Mouse (Mus musculus) hindbrain, embryonic 11.5 days (tissue): ENCODE results near the gene Slc4a1. TPM values are rescaled to one million over a fixed set of nuclear protein-coding genes. Genes with fewer than 3 reads are reported as not detected.

Experiments used
- ATAC-seq: fragments of 200-750 bp; cut with Nextera tagmentation; 2 replicates; pipeline ENCODE4 v1.8.0; 2017; ENCODE audit warnings: mild to moderate bottlenecking, moderate TSS enrichment, moderate library complexity; ENCODE audit not compliant: low FRiP score
- DNase-seq: peaks from one replicate; pipeline ENCODE4 v3.0.0-alpha.2; 2015; ENCODE audit warnings: low spot score
- H3K27ac ChIP-seq: fragments of 300-500 bp; sonication (generic); 2 replicates; pipeline ENCODE4 v1.5.1; 2014; ENCODE audit warnings: mild to moderate bottlenecking, low read depth, low read length
- H3K27me3 ChIP-seq: fragments of 300-500 bp; sonication (generic); 2 replicates; pipeline ENCODE4 v1.6.1; 2014; ENCODE audit warnings: mild to moderate bottlenecking, low read length, moderate library complexity, mixed read lengths; ENCODE audit not compliant: control insufficient read depth, insufficient read depth
- H3K36me3 ChIP-seq: fragments of 300-500 bp; sonication (generic); 2 replicates; pipeline ENCODE4 v1.6.1; 2014; ENCODE audit warnings: mild to moderate bottlenecking, low read length, moderate library complexity, mixed read lengths; ENCODE audit not compliant: control insufficient read depth, insufficient read depth
- H3K4me1 ChIP-seq: fragments of 300-500 bp; sonication (generic); replicated peaks from 2 replicates; pipeline ENCODE4 v1.6.1; 2014; ENCODE audit warnings: low read length, mixed read lengths; ENCODE audit not compliant: control insufficient read depth, insufficient read depth
- H3K4me2 ChIP-seq: fragments of 300-500 bp; sonication (generic); replicated peaks from 2 replicates; pipeline ENCODE4 v1.6.1; 2014; ENCODE audit warnings: mild to moderate bottlenecking, low read depth, low read length
- H3K4me3 ChIP-seq: fragments of 300-500 bp; sonication (generic); 2 replicates; pipeline ENCODE4 v1.5.1; 2014; ENCODE audit warnings: low read depth, low read length
- H3K9ac ChIP-seq: fragments of 300-500 bp; sonication (generic); 2 replicates; pipeline ENCODE4 v1.6.1; 2014; ENCODE audit warnings: low read depth, low read length
- H3K9me3 ChIP-seq: fragments of 300-500 bp; sonication (generic); 2 replicates; pipeline ENCODE4 v1.6.1; 2016; ENCODE audit warnings: low read length; ENCODE audit not compliant: control insufficient read depth
- WGBS: fragments of 180-500 bp; shearing (Covaris S2); extraction: QIAGEN DNeasy Blood & Tissue Kit; methylation state at CpG from one replicate; pipeline ENCODE4 v1.1.7; 2014; 5-methylcytosine and 5-hydroxymethylcytosine counted together
- polyA plus RNA-seq: library from polyadenylated mRNA; unstranded; fragments of >200 nt; fragmentation: Nextera tagmentation; extraction: Ambion mirVana; gene quantifications from 2 replicates; pipeline ENCODE4 v1.2.1, GENCODE M21; 2014

Slc4a1 gene
- polyA plus RNA-seq, 1 experiment from 2014 or later, result 25.8 TPM

- H3K36me3 ChIP-seq, result no peaks in the 10 kb centered on the region
- no peaks in the 10 kb centered on the region for H3K4me1 ChIP-seq
- no peaks in the 10 kb centered on the region for H3K27me3 ChIP-seq
- WGBS, result 71% methylated on average over 4 of the region's 4 CpGs
- no peak overlapping the region for H3K4me2 ChIP-seq
- H3K9me3 ChIP-seq, result no peaks in the 10 kb centered on the region
- no peak overlapping the region for H3K4me3 ChIP-seq
- H3K9ac ChIP-seq, result no peak overlapping the region
- H3K27ac ChIP-seq, result no peak overlapping the region
- DNase-seq (no peak), ATAC-seq (no peak)
These were observed 32.0 kb downstream of the Slc4a1 start for GRCm38 (mm10) chr11:102334010-102334409.

- H3K4me1 ChIP-seq, result no peaks in the 10 kb centered on the region
- H3K27me3 ChIP-seq, result no peaks in the 10 kb centered on the region
- no peaks in the 10 kb centered on the region for H3K9me3 ChIP-seq
- H3K36me3 ChIP-seq, result no peaks in the 10 kb centered on the region
- no peak for ATAC-seq
- H3K4me3 ChIP-seq, result no peak overlapping the region
- no peak overlapping the region for H3K9ac ChIP-seq
- no peak overlapping the region for H3K4me2 ChIP-seq
- H3K27ac ChIP-seq, result no peak overlapping the region
- DNase-seq, result no peak
These were observed 32.9 kb downstream of the Slc4a1 start for GRCm38 (mm10) chr11:102333061-102333460.

- H3K4me2 ChIP-seq, result no peak overlapping the region
- WGBS, result 53% methylated on average over 4 of the region's 4 CpGs
- no peak overlapping the region for H3K9ac ChIP-seq
- ATAC-seq (no peak), DNase-seq (no peak)
- no peak overlapping the region for H3K4me3 ChIP-seq
- H3K9me3 ChIP-seq, result no peaks in the 10 kb centered on the region
- H3K27ac ChIP-seq, result no peak overlapping the region
- no peaks in the 10 kb centered on the region for H3K27me3 ChIP-seq
- H3K4me1 ChIP-seq, result no peaks in the 10 kb centered on the region
- H3K36me3 ChIP-seq, result no peaks in the 10 kb centered on the region
These were observed 34.2 kb downstream of the Slc4a1 start for GRCm38 (mm10) chr11:102331806-102332205.

- H3K9me3 ChIP-seq, result no peaks in the 10 kb centered on the region
- H3K27ac ChIP-seq, result no peak overlapping the region
- no peaks in the 10 kb centered on the region for H3K36me3 ChIP-seq
- H3K4me2 ChIP-seq, result no peak overlapping the region
- no peaks in the 10 kb centered on the region for H3K27me3 ChIP-seq
- DNase-seq (no peak), ATAC-seq (no peak)
- 87% methylated on average over 3 of the region's 3 CpGs for WGBS
- H3K9ac ChIP-seq, result no peak overlapping the region
- no peaks in the 10 kb centered on the region for H3K4me1 ChIP-seq
- H3K4me3 ChIP-seq, result no peak overlapping the region
These were observed 36.0 kb downstream of the Slc4a1 start for GRCm38 (mm10) chr11:102330039-102330438.

- Histone ChIP-seq H3K27me3 (no peaks in the 10 kb centered on the region), H3K4me2 (no peak overlapping the region), H3K4me1 (no peaks in the 10 kb centered on the region), H3K36me3 (no peaks in the 10 kb centered on the region), H3K9me3 (no peaks in the 10 kb centered on the region), H3K9ac (no peak overlapping the region), H3K27ac (no peak overlapping the region), H3K4me3 (no peak overlapping the region)
- ATAC-seq (no peak), DNase-seq (no peak)
These were observed 36.5 kb downstream of the Slc4a1 start for GRCm38 (mm10) chr11:102329518-102329917.

DNA sequence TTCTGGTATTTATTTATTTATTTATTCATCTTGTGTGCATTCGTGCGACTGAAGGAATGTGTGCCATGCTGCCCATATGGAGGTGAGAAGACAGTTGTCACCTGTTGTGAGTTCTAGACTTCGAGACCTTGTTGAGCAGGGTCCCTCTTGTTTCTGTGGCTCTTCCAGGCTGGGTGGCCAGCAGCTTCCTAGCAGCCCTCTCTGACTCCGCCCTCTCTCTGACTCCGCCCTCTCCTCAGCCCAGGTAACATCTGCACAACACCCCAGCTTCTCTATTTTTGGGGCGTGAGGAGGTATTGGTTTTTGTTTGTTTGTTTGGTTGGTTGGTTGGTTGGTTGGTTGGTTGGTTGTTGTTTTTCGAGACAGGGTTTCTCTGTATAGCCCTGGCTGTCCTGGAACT lies 38.2 kb downstream of the Slc4a1 start:
- 83% methylated on average over 7 of the region's 7 CpGs for WGBS
- no peak overlapping the region for H3K4me2 ChIP-seq
- DNase-seq, result no peak
- no peaks in the 10 kb centered on the region for H3K4me1 ChIP-seq
- H3K9me3 ChIP-seq, result no peaks in the 10 kb centered on the region
- no peak overlapping the region for H3K27ac ChIP-seq
- no peaks in the 10 kb centered on the region for H3K36me3 ChIP-seq
- no peak for ATAC-seq
- H3K9ac ChIP-seq, result no peak overlapping the region
- H3K27me3 ChIP-seq, result no peaks in the 10 kb centered on the region
- H3K4me3 ChIP-seq, result no peak overlapping the region

GRCm38 (mm10) chr11:102327250-102327649 lies 38.8 kb downstream of the Slc4a1 start:
- Histone ChIP-seq H3K36me3 (no peaks in the 10 kb centered on the region), H3K9me3 (no peaks in the 10 kb centered on the region), H3K27me3 (no peaks in the 10 kb centered on the region), H3K9ac (no peak overlapping the region), H3K27ac (no peak overlapping the region), H3K4me3 (no peak overlapping the region), H3K4me2 (no peak overlapping the region), H3K4me1 (no peaks in the 10 kb centered on the region)
- no peak for ATAC-seq
- WGBS, result 70% methylated on average over 5 of the region's 5 CpGs
- DNase-seq, result no peak

GRCm38 (mm10) chr11:102323516-102323915 lies 42.5 kb downstream of the Slc4a1 start:
- no peaks in the 10 kb centered on the region; the same call in 1 of the 2 replicates for H3K4me1 ChIP-seq
- H3K4me2 ChIP-seq, result no peak overlapping the region
- no peaks in the 10 kb centered on the region for H3K27me3 ChIP-seq
- H3K36me3 ChIP-seq, result no peaks in the 10 kb centered on the region
- WGBS, result 85% methylated on average over 1 of the region's 1 CpGs
- DNase-seq (no peak), ATAC-seq (no peak)
- no peak overlapping the region for H3K9ac ChIP-seq
- no peak overlapping the region for H3K27ac ChIP-seq
- no peak overlapping the region for H3K4me3 ChIP-seq
- H3K9me3 ChIP-seq, result no peaks in the 10 kb centered on the region

GRCm38 (mm10) chr11:102321931-102322330 lies 44.1 kb downstream of the Slc4a1 start:
- Histone ChIP-seq H3K4me1 (no peaks in the 10 kb centered on the region; the same call in 1 of the 2 replicates), H3K27ac (no peak overlapping the region), H3K36me3 (no peaks in the 10 kb centered on the region), H3K4me3 (no peak overlapping the region), H3K27me3 (no peaks in the 10 kb centered on the region), H3K9ac (no peak overlapping the region), H3K9me3 (no peaks in the 10 kb centered on the region), H3K4me2 (no peak overlapping the region)
- ATAC-seq (no peak), DNase-seq (no peak)
- 79% methylated on average over 6 of the region's 6 CpGs for WGBS
